Mouse (Mus musculus) bone marrow macrophage, adult 2 months (primary cell): ENCODE results near the gene Htr5a.

Experiments
- CTCF ChIP-seq: IDR thresholded peaks from 2 replicates; pipeline ENCODE4 v1.5.1; 2012; ENCODE audit warnings: low read depth, mild to moderate bottlenecking, low read length, moderate library complexity
- POLR2A ChIP-seq: IDR thresholded peaks from 2 replicates; pipeline ENCODE4 v1.6.1; 2012; ENCODE audit warnings: mild to moderate bottlenecking, low read depth, low read length, borderline replicate concordance

DNA sequence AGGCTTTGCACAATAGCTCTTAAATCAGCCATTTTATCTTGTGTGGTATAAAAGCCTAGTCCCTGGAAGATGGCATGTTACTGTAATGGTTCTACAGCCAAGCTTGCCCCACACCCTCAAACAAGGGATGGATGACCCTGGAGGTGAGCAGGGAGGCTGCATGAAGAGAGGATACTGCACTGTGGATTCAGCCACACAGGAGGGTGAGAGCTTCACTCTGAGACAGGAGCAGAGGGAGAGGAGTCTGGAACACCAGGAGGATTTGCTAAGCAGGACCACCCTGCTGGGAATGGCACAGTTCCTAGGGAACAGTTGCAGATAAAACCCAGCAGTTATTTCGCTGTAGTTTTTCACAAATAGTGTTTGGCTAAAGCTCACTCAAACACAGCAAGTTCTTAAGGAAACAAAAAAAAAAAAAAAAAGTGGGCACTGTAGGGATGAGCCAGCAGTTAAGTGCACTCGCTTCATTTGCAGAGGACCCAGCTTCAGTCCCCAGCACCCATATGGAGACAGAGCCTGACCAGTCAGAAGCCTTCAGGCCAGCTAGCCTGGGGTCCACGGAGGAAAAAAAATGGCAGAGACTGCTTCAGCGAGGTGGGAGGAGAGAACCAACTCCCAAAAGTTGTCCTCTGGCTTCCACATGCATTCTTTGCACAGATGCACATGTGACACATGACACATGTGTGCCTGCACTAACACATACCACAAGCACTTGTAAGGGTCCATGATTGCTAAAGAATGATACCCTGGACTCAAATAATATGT is 33.6 kb downstream of the Htr5a start:
- TF ChIP-seq POLR2A (no peak), CTCF (no peak)
